17 mouse cellular contexts compared by ENCODE assay signal in the genomic region with DNA sequence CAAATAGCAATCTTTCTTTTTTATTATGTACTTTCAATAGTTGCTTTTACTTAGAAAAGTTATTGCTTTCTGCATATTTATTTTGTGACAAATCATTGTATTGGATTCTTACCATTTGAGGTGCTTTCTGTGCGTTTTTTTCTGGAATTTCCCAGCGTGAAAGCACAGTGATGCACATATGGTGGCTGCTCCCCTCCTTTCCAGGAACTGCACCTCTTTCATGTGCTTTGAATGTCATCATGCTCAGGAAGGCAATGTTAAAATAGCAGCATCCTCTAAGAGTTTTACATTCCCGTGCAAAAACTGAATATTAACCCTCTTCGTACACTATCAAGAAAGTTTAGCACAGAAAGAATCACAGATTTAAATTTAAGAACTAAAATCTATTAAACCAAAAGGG.
DNase-seq lines count a peak whose midpoint lies in the region; TF ChIP-seq lines count a peak whose summit lies in the region.
"Had no signal": no experiment of that assay in that cellular context is flagged by ENCODE, and none has a peak within 500 bp of the region (broad histone marks: within the 10 kb centered on the region; RNA-seq: fewer than 3 reads in every experiment).

No protein-coding gene starts in this region.

- no peak overlapping the region for H3K4me3 ChIP-seq in left cerebral cortex, adult 2 months

- DNase-seq in left cerebral cortex, adult 2 months (ENCODE audit: extremely low spot score in 1 of 2, low spot score in 2 of 2), result no peak
- DNase-seq in left cerebral cortex, postnatal 10 days (ENCODE audit: extremely low spot score in 1 of 2, low spot score in 2 of 2), result no peak
- DNase-seq in right cerebral cortex, adult 18-20 months, result peak; percentile 17
- DNase-seq in right cerebral cortex, adult 2 months (ENCODE audit: low spot score in 2 of 2), result no peak
- DNase-seq in brain, adult 2 months (ENCODE audit: low read depth, low spot score), result peak; percentile 60
- no peak for DNase-seq in adrenal gland, adult 2 months
- DNase-seq: adrenal gland, adult 8-10 months; adrenal gland, postnatal 10 days; adrenal gland, postnatal 14 days; adrenal gland, postnatal 25 days; adrenal gland, postnatal 36 days; B cell, adult 2 months; cerebellum, adult 11 months; cerebellum, adult 11-12 months; cerebellum, adult 18-20 months; cerebellum, adult 2 months; cerebellum, adult 8-10 months had no signal

- peak overlapping the region; percentile 65; the same call in 1 of the 2 replicates for H3K27ac ChIP-seq in left cerebral cortex, adult 2 months

- no peak for TF ChIP-seq CTCF in left cerebral cortex, adult 2 months (IDR thresholded peaks at IDR 0.05)

- intact Hi-C loops in left cerebral cortex, adult 2 months (cut with DNase I), result loop anchor here (1.0 to 5.0 kb wide), 2 partner anchors 40 to 65 kb away; no protein-coding TSS in a partner anchor
- intact Hi-C loops in left cerebral cortex, postnatal 10 days (cut with DNase I), result no loop called here

Comparison
In these comparisons a context has a peak if more than half of its experiments do, and no peak if none do; other contexts are left out.
1. DNase-seq: peak in right cerebral cortex, adult 18-20 months (single experiment) and brain, adult 2 months (single experiment); none in left cerebral cortex, adult 2 months (0 of 2), left cerebral cortex, postnatal 10 days (0 of 2), right cerebral cortex, adult 2 months (0 of 2) and adrenal gland, adult 2 months (single experiment).